Mouse (Mus musculus) limb, embryonic 15.5 days (tissue): Measurements from ENCODE around the gene Col26a1. TPM values are rescaled to one million over a fixed set of nuclear protein-coding genes. Genes with fewer than 3 reads are reported as not detected.

Experiments used
- ATAC-seq: fragments of 200-750 bp; cut with Nextera tagmentation; 2 replicates; pipeline ENCODE4 v1.8.0; 2017; ENCODE audit warnings: low read depth, moderate TSS enrichment; ENCODE audit not compliant: insufficient number of reproducible peaks, low FRiP score, low TSS enrichment
- H3K27ac ChIP-seq: fragments of 300-500 bp; sonication (generic); 2 replicates; pipeline ENCODE4 v1.5.1; 2015; ENCODE audit warnings: moderate library complexity, mild to moderate bottlenecking, inconsistent platforms
- H3K27me3 ChIP-seq: fragments of 300-500 bp; sonication (generic); 2 replicates; pipeline ENCODE4 v1.6.1; 2015; ENCODE audit warnings: inconsistent platforms
- H3K36me3 ChIP-seq: fragments of 300-500 bp; sonication (generic); 2 replicates; pipeline ENCODE4 v1.6.1; 2015; ENCODE audit warnings: inconsistent platforms
- H3K4me1 ChIP-seq: fragments of 300-500 bp; sonication (generic); 2 replicates; pipeline ENCODE4 v1.6.1; 2015; ENCODE audit warnings: inconsistent platforms
- H3K4me2 ChIP-seq: fragments of 300-500 bp; sonication (generic); 2 replicates; pipeline ENCODE4 v1.6.1; 2015; ENCODE audit warnings: mild to moderate bottlenecking, inconsistent platforms
- H3K4me3 ChIP-seq: fragments of 300-500 bp; sonication (generic); 2 replicates; pipeline ENCODE4 v1.5.1; 2015; ENCODE audit warnings: mild to moderate bottlenecking, inconsistent platforms
- H3K9ac ChIP-seq: fragments of 300-500 bp; sonication (generic); 2 replicates; pipeline ENCODE4 v1.6.1; 2015; ENCODE audit warnings: inconsistent platforms
- H3K9me3 ChIP-seq: fragments of 300-500 bp; sonication (generic); 2 replicates; pipeline ENCODE4 v1.6.1; 2016; ENCODE audit warnings: inconsistent platforms
- WGBS: fragments of 180-500 bp; shearing (Covaris S2); methylation state at CpG from one replicate; pipeline ENCODE4 v1.1.7; 2015; 5-methylcytosine and 5-hydroxymethylcytosine counted together
- polyA plus RNA-seq: library from polyadenylated mRNA; unstranded; fragments of >200 nt; fragmentation: Nextera tagmentation; extraction: Ambion mirVana; gene quantifications from 2 replicates; pipeline ENCODE4 v1.2.1, GENCODE M21; 2015

Gene Col26a1
- 112 and 115 TPM in 2 replicates for polyA plus RNA-seq

DNA sequence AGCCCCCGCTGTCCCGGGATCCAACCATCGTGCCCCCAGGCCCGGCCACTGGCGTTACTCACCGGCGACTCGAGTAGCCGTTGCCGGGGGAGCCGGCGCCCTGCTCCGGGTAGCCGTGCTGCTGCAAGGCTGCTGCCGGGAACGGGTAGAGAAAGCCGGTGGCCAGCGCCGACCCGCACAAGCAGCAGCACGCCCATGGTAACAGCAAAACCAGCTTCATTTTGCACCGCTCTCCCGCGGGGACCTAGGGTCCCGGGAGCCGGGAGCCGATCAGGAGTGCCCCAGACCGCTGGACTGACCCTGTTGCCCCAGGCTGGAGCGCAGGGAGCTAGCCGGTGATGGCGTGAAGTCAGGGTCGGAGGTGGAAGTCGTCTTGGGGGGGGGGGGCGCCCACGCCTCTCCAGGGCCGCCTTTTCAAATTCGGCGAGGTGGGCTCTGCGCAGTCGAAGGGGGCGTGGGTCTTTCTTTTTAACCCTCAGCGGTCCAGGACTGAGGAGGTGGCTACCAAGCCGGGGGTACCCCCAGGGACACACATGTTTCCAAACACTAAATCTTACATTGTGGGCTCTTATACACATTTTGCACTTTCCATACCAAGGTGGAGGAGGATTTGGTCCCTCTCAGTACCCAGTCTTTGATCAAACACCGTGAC lies at the start of gene Col26a1:
TSS of gene Col26a1 (minus strand) at position 422 of the 652 bp plus-strand sequence.
- under 1% methylated on average over 42 of the region's 44 CpGs for WGBS
- H3K4me1 ChIP-seq, result peaks cover 20% of the 10 kb centered on the region
- H3K27ac ChIP-seq, result peak within 1 kb of the TSS; percentile 86

DNA sequence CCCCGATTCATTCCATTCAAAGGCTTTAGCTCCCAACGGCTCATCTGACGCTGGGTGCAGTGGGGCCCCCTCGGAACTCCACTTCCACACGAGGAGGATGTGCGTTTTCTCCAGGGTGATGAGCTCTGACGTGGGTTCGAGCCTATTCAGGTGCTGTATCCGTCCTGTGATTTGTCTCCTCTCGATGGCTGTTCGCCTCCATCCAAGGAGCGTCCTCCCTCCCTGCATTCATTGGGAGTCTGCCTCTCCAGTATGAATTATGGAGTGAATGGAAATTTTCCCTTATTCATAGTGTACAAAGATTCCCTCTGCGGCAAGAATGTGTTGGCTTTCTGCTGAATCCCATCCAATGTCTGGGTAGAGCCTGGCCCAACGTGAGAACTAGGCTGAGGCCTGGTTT lies 48.9 kb upstream of the Col26a1 start:
- Histone ChIP-seq H3K9me3 (no peaks in the 10 kb centered on the region), H3K4me1 (0 out of 2 replicates have a peak, but pooled peaks cover 5% of the 10 kb centered on the region), H3K4me2 (no peak overlapping the region), H3K9ac (no peak overlapping the region), H3K4me3 (no peak overlapping the region), H3K27ac (no peak overlapping the region), H3K27me3 (no peaks in the 10 kb centered on the region), H3K36me3 (0 out of 2 replicates have a peak, but pooled peaks cover 3% of the 10 kb centered on the region)
- ATAC-seq, result no peak
- 82% methylated on average over 14 of the region's 14 CpGs for WGBS

More for the DNA sequence above, at the start of gene Col26a1:
- Histone ChIP-seq H3K9ac (peak within 1 kb of the TSS; percentile 76), H3K4me2 (peak within 1 kb of the TSS; percentile 75), H3K9me3 (no peaks in the 10 kb centered on the region), H3K4me3 (peak within 1 kb of the TSS; percentile 69), H3K27me3 (0 out of 2 replicates have a peak, but pooled peaks cover 3% of the 10 kb centered on the region), H3K36me3 (no peaks in the 10 kb centered on the region)
- ATAC-seq, result no peak

DNA sequence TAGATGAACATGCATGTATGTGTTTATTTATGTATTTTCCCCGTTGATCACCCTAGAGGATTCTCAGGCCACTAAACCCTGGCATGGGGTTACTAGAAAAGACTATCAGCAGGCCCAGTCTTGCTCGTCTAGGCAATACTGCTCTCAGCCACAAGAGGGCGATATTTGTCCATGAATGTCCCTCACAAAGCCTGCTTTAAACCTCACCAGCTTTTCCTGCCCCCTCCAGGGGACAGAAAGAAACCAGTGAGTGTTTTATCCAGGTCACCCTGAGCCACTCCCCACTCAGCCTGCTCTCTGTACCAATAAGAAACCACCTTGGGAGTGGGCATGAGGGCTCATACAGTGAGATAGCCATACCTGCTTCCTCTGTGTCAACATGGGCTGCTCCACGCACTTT lies 46.1 kb upstream of the Col26a1 start:
- ATAC-seq, result no peak
- no peak overlapping the region for H3K4me3 ChIP-seq
- H3K27me3 ChIP-seq, result no peaks in the 10 kb centered on the region
- H3K27ac ChIP-seq, result no peak overlapping the region
- WGBS, result 20% methylated on average over 4 of the region's 4 CpGs
- 0 out of 2 replicates have a peak, but pooled peaks cover 5% of the 10 kb centered on the region for H3K4me1 ChIP-seq
- H3K9me3 ChIP-seq, result no peaks in the 10 kb centered on the region
- no peak overlapping the region for H3K9ac ChIP-seq
- H3K4me2 ChIP-seq, result no peak overlapping the region
- peaks cover 3% of the 10 kb centered on the region; the same call in 1 of the 2 replicates for H3K36me3 ChIP-seq

DNA sequence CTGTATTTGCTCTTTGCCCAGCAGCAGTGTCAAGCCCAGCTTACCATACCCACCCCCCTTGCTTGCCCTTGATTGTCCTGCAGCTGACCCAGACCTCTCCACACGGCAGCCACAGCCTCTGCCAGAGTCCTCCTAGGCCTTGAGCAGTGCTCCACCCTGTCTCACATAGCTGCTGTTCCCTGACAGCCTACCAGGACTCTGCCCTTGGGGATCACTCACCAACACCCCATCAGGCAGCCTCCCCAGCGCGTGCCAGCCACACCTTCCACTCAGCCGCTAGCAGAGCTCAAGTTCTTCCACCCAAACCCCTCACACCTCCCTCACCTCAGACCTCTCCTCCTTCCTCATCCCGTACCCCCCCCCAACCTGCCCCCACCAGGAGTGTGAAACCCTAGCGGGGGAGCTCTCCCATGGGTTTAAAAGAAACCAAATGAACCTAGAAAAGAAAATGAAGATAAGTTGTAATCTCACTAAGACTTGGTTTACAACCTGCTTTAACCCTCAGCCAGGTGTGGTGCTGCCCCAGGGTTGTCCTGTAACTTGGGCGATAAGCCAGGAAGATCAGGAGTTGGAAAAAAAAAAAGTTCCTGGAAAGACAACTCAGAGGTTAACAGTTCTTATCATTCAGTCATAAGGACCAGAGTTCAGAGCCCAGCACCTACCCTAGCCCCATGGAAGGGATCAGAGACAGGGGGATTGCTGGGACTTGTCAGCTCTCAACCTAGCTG lies 40.9 kb upstream of the Col26a1 start:
- H3K9ac ChIP-seq, result no peak overlapping the region
- H3K4me2 ChIP-seq, result no peak overlapping the region
- no peak for ATAC-seq
- peaks cover 7% of the 10 kb centered on the region for H3K4me1 ChIP-seq
- WGBS, result 44% methylated on average over 7 of the region's 7 CpGs
- H3K27me3 ChIP-seq, result no peaks in the 10 kb centered on the region
- H3K36me3 ChIP-seq, result no peaks in the 10 kb centered on the region; the same call in 1 of the 2 replicates
- no peak overlapping the region for H3K27ac ChIP-seq
- no peaks in the 10 kb centered on the region for H3K9me3 ChIP-seq
- H3K4me3 ChIP-seq, result no peak overlapping the region

DNA sequence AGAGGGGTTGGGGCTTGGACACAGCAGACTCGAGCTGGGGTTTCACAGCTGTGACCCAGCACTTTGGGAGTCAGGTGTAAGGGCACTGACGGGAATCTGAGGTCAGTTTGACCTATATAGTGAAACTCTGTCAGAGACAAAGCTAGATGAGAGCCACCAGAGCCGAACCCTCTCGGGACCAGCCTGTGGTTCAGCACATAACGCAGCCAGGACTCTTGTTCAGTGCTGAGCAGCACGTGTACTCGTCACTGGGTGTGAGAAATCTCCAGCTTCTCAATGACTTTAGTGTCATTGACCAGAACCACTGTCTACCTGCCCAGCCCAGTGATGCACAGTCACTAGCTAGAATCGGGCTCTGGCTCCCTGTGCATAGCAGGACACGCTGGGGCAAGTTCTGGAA lies 39.8 kb upstream of the Col26a1 start:
- ATAC-seq, result no peak
- WGBS, result 82% methylated on average over 9 of the region's 9 CpGs
- H3K27me3 ChIP-seq, result no peaks in the 10 kb centered on the region
- no peak overlapping the region for H3K27ac ChIP-seq
- no peaks in the 10 kb centered on the region for H3K9me3 ChIP-seq
- no peaks in the 10 kb centered on the region; the same call in 1 of the 2 replicates for H3K36me3 ChIP-seq
- no peak overlapping the region for H3K4me2 ChIP-seq
- no peak overlapping the region for H3K9ac ChIP-seq
- no peak overlapping the region for H3K4me3 ChIP-seq
- peaks cover 7% of the 10 kb centered on the region for H3K4me1 ChIP-seq

DNA sequence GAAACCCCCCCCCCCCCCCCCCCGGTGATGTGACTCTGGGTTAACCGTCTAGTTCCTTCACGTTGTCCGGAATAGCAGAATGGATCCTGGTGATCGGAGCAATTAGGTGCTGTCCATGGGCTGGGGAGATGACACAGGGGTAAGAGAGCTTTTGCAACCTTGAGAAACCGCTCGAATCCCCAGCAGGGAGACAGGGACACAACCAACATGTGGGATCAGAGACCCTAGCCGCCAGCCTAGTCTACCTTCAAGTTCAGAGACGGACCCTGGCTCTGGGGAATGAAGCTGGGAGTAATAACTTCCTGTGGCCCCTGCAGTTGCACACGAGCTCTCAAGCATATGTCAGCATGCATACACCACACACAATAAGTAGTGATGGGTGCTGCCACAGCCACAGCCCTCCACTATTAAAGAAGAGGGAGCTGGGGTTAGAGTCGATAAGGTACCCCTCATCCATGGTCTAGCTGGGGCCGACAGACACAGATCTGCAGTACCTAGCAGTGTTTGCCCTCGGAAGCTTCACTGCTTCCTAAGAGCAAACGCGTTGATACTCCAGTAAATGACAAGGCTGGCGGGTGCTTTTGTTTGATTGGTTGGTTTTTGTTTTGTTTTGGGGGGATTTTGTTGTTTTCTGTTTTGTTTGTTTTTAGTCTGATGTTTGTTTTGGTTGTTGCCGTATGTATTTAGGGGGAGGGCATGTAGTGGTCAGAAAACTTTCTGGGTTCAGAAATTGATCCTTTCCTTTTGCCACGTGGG lies 36.7 kb upstream of the Col26a1 start:
- no peaks in the 10 kb centered on the region for H3K36me3 ChIP-seq
- H3K27ac ChIP-seq, result no peak overlapping the region
- peak overlapping the region; percentile 58 for H3K4me3 ChIP-seq
- ATAC-seq, result no peak
- 21% methylated on average over 18 of the region's 18 CpGs for WGBS
- peak overlapping the region; percentile 33 for H3K9ac ChIP-seq
- peaks cover 7% of the 10 kb centered on the region for H3K4me1 ChIP-seq
- no peaks in the 10 kb centered on the region for H3K9me3 ChIP-seq
- no peaks in the 10 kb centered on the region for H3K27me3 ChIP-seq
- peak overlapping the region; percentile 72 for H3K4me2 ChIP-seq

DNA sequence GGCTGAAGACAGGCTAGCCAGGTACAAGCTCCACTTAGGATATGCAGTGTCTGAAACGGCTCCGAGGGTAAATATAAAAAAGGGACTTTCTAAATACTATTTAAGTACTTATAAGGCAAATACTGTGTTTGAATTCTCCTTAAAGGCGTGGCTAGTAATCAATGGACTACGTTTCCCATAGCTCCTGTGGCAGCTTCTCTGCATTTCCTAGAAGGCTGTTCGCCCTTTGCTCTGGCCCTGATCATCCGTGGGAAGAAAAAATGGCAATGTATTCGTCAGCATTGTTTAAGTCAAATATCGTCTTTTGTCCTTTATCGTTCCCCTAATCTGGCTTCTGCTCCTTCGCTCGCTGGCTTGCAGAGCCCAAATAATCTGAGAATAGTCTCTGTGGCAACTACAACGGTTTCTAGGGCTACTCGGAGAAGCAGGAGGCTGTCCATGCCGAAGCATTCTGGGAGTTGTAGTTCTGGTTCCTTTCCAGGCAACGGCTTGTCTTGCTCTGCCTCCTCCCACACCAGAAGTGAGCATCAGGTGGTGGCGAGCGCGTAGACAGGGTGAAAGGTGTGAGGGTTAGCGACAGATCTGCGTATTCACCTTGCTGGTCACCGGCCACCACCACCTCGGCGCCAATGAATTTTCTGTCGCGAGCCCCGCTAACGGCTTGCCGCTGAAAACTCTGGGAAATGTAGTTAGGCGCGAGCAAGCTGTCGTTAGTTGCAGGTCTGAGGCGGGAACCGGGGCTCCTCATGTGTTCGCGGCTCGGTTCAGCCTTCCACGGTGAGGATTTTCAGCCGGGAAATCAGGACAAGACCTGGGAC lies 35.9 kb upstream of the Col26a1 start:
- peak overlapping the region; percentile 23 for H3K27ac ChIP-seq
- WGBS, result 3% methylated on average over 38 of the region's 38 CpGs
- peaks cover 7% of the 10 kb centered on the region for H3K4me1 ChIP-seq

DNA sequence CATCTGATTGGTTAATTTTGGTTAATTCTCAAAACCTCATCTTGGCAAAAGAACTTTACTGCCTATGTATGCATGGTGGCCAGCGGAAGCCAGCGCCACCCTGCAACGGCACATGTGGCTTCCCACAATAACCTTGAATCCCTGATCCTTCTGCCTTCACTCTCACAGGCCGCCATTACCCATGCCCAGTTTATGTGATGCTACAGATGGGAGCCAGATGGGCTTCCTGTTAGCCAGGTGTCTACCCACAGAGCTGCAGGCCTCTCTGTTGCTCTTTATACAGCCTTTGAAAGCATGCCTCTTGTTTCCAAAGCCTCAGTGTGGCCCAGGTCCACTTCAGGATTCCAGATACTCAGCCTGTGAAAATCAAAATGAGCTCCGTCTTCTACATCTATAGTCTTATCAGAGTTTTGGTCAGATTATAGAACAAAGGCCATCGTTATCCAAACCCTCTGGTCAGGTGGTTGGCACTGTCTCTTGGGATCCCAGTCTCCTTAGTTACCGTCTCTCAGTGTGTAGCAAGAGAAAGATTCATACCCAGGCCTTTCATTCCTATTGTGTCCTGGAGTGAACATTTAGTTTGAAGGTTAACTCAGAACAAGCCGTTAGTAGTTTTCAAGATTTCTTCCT lies 34.7 kb upstream of the Col26a1 start:
- Histone ChIP-seq H3K9me3 (no peaks in the 10 kb centered on the region), H3K9ac (no peak overlapping the region)

More for the DNA sequence above, 35.9 kb upstream of the Col26a1 start:
- ATAC-seq, result peak; percentile 80
- Histone ChIP-seq H3K9ac (peak overlapping the region; percentile 33; the same call in 1 of the 2 replicates), H3K36me3 (peaks cover 2% of the 10 kb centered on the region), H3K27me3 (no peaks in the 10 kb centered on the region), H3K4me3 (peak overlapping the region; percentile 58), H3K4me2 (peak overlapping the region; percentile 72), H3K9me3 (no peaks in the 10 kb centered on the region)

DNA sequence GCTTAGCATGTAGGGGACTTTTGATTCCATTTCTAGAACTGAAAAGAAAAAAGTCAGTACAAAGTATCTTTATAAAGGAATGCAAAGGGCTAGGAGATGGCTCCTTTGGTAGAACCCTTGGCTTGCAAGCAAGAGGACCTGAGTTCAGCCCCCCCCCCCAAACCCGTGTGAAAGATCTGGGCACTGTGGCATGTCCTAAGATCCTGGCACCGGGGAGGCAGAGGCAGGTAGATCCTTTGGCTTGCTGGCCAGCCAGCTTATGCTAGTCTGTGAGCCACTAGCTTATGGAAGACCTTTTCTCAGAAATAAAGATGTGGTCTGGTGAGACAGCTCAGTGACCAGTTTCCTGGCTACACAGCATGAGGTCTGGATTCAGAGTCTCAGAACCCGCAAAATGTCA lies 31.2 kb upstream of the Col26a1 start:
- Histone ChIP-seq H3K36me3 (peaks cover 32% of the 10 kb centered on the region), H3K9me3 (no peaks in the 10 kb centered on the region), H3K9ac (no peak overlapping the region), H3K27me3 (no peaks in the 10 kb centered on the region), H3K4me2 (no peak overlapping the region), H3K4me1 (no peaks in the 10 kb centered on the region), H3K27ac (no peak overlapping the region), H3K4me3 (no peak overlapping the region)
- 83% methylated on average over 3 of the region's 3 CpGs for WGBS
- ATAC-seq, result no peak

More for the DNA sequence above, 34.7 kb upstream of the Col26a1 start:
- Histone ChIP-seq H3K27ac (no peak overlapping the region), H3K4me1 (peaks cover 7% of the 10 kb centered on the region), H3K36me3 (peaks cover 14% of the 10 kb centered on the region), H3K4me3 (no peak overlapping the region), H3K4me2 (no peak overlapping the region), H3K27me3 (no peaks in the 10 kb centered on the region)
- WGBS, result 92% methylated on average over 8 of the region's 8 CpGs
- no peak for ATAC-seq

DNA sequence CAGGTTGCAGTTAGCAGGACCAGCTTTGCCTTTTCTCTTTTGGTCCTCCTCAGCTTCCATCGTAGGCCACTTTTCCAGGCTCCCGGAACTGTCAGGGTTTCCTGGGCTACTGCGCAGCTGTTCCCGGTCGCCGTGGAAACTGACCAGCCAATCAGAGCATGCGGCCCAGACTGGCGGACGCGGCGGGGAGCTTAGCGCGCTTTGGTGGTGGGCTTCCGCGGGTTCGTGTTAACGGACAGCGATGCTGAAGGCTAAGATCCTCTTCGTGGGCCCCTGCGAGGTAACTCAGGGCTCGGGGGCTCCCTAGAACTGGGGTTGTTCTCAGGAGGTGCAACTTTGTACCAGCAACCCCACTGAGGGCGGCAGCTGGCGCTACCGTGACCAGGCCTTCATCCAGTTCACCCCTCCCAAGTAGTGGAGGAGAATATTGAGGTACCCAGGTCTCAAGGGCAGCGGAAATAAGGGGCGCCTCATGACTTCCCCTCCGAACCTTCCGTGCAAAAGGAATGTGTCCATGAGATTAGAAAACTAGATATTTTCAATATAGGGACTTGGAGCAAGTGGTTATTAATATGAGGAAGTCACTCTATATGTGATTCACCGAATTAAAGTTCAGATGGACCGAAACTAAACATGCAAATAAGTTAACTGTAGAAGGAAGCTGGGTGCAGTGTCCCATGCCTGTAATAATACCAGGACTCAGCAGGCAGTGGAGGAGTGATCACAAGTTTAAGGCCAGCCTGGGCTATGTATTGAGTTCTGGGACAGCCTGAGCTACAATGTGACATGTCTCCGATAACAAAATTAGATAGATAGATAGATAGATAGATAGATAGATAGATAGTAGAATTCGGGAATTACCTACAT lies 25.2 kb upstream of the Col26a1 start, which contains the start of gene Ift22:
TSS of gene Ift22 (plus strand) at position 160 of the 867 bp plus-strand sequence.
- Histone ChIP-seq H3K36me3 (peaks cover 23% of the 10 kb centered on the region), H3K4me3 (peak within 1 kb of the TSS; percentile 70), H3K9me3 (no peaks in the 10 kb centered on the region), H3K27ac (0 out of 2 replicates have a peak within 1 kb of the TSS, but pooled peaks have one; percentile 29), H3K9ac (peak within 1 kb of the TSS; percentile 63), H3K4me2 (peak within 1 kb of the TSS; percentile 67), H3K4me1 (peaks cover 10% of the 10 kb centered on the region), H3K27me3 (no peaks in the 10 kb centered on the region)
- peak; percentile 93 for ATAC-seq
- 8% methylated on average over 32 of the region's 32 CpGs for WGBS
